Mouse (Mus musculus) testis, adult 2 months (tissue): ENCODE data around the gene Birc7.

Source experiments
- CTCF ChIP-seq: fragments of 200-500 bp; IDR thresholded peaks from 2 replicates; pipeline ENCODE4 v1.5.1; 2012; ENCODE audit warnings: low read depth, mild to moderate bottlenecking, inconsistent platforms, low read length, moderate library complexity; ENCODE audit not compliant: control insufficient read depth, insufficient read depth, insufficient replicate concordance
- POLR2A ChIP-seq: fragments of 200-500 bp; IDR thresholded peaks from 2 replicates; pipeline ENCODE4 v1.6.1; 2012; ENCODE audit warnings: low read depth, mild to moderate bottlenecking, inconsistent platforms, low read length, moderate library complexity; ENCODE audit not compliant: control insufficient read depth

- TF ChIP-seq POLR2A (no peak), CTCF (no peak)
These were observed 38.9 kb upstream of the Birc7 start for GRCm38 (mm10) chr2:180889921-180890280.
